In genomic region chr10:19008607-19008940, GRCm38 (mm10) we compare ENCODE assay signal across 1 mouse cellular context.
TF ChIP-seq lines count a peak whose summit lies in the region.

No protein-coding gene starts in this region.

TF ChIP-seq in CH12.LX, 34 proteins besides CTCF, POLR2A, EP300 and RAD21 (continued from another document):
- TF ChIP-seq ETS1 (conservative IDR thresholded peaks at IDR 0.05; ENCODE audit: low read depth, low read length) (peak; percentile 37; the same call in 1 of the 2 replicates), ZC3H11A (IDR thresholded peaks at IDR 0.05; ENCODE audit: low read depth, low read length) (no peak), ELF1 (IDR thresholded peaks at IDR 0.05; ENCODE audit: low read depth, low read length) (0 out of 2 replicates have a peak, but pooled peaks have one; percentile 22), USF2 (conservative IDR thresholded peaks at IDR 0.05; ENCODE audit: low read depth, low read length) (no peak), KAT2A (IDR thresholded peaks at IDR 0.05; ENCODE audit: insufficient replicate concordance, low read length) (no peak), USF1 (IDR thresholded peaks at IDR 0.05; ENCODE audit: low read depth, low read length) (no peak), PAX5 (IDR thresholded peaks at IDR 0.05; ENCODE audit: low read length) (no peak), POLR2AphosphoS2 (IDR thresholded peaks at IDR 0.05; ENCODE audit: low read depth, low read length) (no peak; the same call in 1 of the 2 replicates), SMC3 (IDR thresholded peaks at IDR 0.05; ENCODE audit: low read depth, low read length) (0 out of 2 replicates have a peak, but pooled peaks have one; percentile 2), ZNF384 (IDR thresholded peaks at IDR 0.05; ENCODE audit: low read depth, low read length) (no peak), TBP (conservative IDR thresholded peaks at IDR 0.05; ENCODE audit: low read depth, low read length) (no peak), RCOR1 (conservative IDR thresholded peaks at IDR 0.05; ENCODE audit: low read depth, low read length) (no peak), MAFK (IDR thresholded peaks at IDR 0.05; ENCODE audit: insufficient replicate concordance, low read length) (no peak), JUN (IDR thresholded peaks at IDR 0.05; ENCODE audit: insufficient read depth, low read depth, low read length) (peak; percentile 11; the same call in 1 of the 2 replicates), BHLHE40 (IDR thresholded peaks at IDR 0.05; ENCODE audit: low read depth, low read length) (peak; percentile 53), NRF1 (IDR thresholded peaks at IDR 0.05; ENCODE audit: low read depth, low read length) (no peak)
